ENCODE assay signal across 21 mouse cellular contexts in the genomic region with DNA sequence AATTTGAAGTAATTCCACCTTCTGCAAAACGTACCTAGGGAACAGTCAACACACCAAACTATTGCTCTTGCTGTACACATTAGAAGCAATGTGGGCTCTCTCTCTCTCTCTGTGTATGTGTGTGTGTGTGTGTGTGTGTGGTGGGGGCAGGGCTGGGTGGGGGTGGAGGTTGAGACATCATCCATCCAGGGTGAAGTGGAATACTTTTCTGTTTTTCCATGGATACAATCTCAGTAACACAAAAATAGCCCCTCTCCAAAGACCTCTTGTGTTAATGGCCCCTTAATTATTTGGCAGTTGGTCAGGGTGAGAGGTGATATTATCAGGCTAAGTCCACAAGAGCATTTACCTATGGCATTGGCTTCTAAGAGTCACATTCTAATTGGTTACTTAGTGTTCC. TPM values are rescaled to one million over a fixed set of nuclear protein-coding genes. Genes with fewer than 3 reads are reported as not detected.
"Had no signal": no experiment of that assay in that cellular context is flagged by ENCODE, and none has a peak within 500 bp of the region (broad histone marks: within the 10 kb centered on the region; RNA-seq: fewer than 3 reads in every experiment).

No protein-coding gene starts in this region.

- H3K4me3 ChIP-seq: limb, embryonic 12.5 days; limb, embryonic 15.5 days; lung, embryonic 15.5 days; midbrain, embryonic 12.5 days; myocyte; neural tube, embryonic 13.5 days; stomach, embryonic 15.5 days had no signal

- ATAC-seq: liver, postnatal 0 days; midbrain, embryonic 16.5 days had no signal

- H3K4me1 ChIP-seq: limb, embryonic 15.5 days; midbrain, embryonic 12.5 days; neural tube, embryonic 13.5 days; stomach, embryonic 15.5 days had no signal

- DNase-seq: kidney, adult 18-20 months; kidney, adult 9 months; kidney, postnatal 14 days; kidney, postnatal 4 days; left cerebral cortex, postnatal 4 days; liver, postnatal 0 days; retina, postnatal 1 day; right cerebral cortex, postnatal 25 days; spleen, adult 18-20 months; thymus, postnatal 25 days had no signal

- H3K27ac ChIP-seq: limb, embryonic 12.5 days; limb, embryonic 15.5 days; liver, embryonic 14.5 days; lung, embryonic 15.5 days; midbrain, embryonic 12.5 days; neural tube, embryonic 13.5 days; stomach, embryonic 15.5 days had no signal

- H3K27me3 ChIP-seq: limb, embryonic 12.5 days; limb, embryonic 15.5 days; lung, embryonic 15.5 days; midbrain, embryonic 12.5 days; neural tube, embryonic 13.5 days; stomach, embryonic 15.5 days had no signal

- H3K9me3 ChIP-seq: limb, embryonic 12.5 days; limb, embryonic 15.5 days; lung, embryonic 15.5 days; midbrain, embryonic 12.5 days; neural tube, embryonic 13.5 days; stomach, embryonic 15.5 days had no signal

- H3K4me2 ChIP-seq: limb, embryonic 12.5 days; limb, embryonic 15.5 days; liver, embryonic 11.5 days; lung, embryonic 15.5 days; midbrain, embryonic 12.5 days; neural tube, embryonic 13.5 days; stomach, embryonic 15.5 days had no signal

- H3K36me3 ChIP-seq: limb, embryonic 12.5 days; limb, embryonic 15.5 days; lung, embryonic 15.5 days; midbrain, embryonic 12.5 days; neural tube, embryonic 13.5 days; stomach, embryonic 15.5 days had no signal

- H3K9ac ChIP-seq: limb, embryonic 12.5 days; limb, embryonic 15.5 days; liver, embryonic 14.5 days; liver, postnatal 0 days; lung, embryonic 15.5 days; midbrain, embryonic 12.5 days; neural tube, embryonic 13.5 days; stomach, embryonic 15.5 days had no signal

RNA-seq across cellular contexts. Expression of a gene that starts 2.6 kb away (rescaled TPM):
- total RNA-seq: megakaryocyte-erythroid progenitor cell, adult 5-6 weeks had no signal
- polyA plus RNA-seq: liver, embryonic 11.5 days; midbrain, embryonic 12.5 days; midbrain, embryonic 16.5 days; myocyte had no signal
